Mouse (Mus musculus) yolk sac, embryonic 10.5 days (tissue): ENCODE measurements around the gene Prss50.
"Not testable (repeated sequence)": the region's sequence is repeated elsewhere in the genome, so short reads cannot be mapped to it uniquely, and the experiment has no call there.

Experiments used
- DNase-seq: peaks from one replicate; pipeline ENCODE4 v3.0.0-alpha.2; 2017; ENCODE audit warnings: low spot score

Prss50 gene

GRCm38 (mm10) chr9:110857781-110858472, at the start of gene Prss50:
Gene Prss50, plus strand, starts transcription at chr9:110857967.
- no peak for DNase-seq

- no peak for DNase-seq
Observed at GRCm38 (mm10) chr9:110810051-110810450, 47.7 kb upstream of the Prss50 start.

GRCm38 (mm10) chr9:110813789-110814188, 44.0 kb upstream of the Prss50 start, which contains the start of gene Prss44:
Gene Prss44, plus strand, starts transcription at chr9:110813994.
- no peak for DNase-seq

- not testable (repeated sequence) for DNase-seq
Observed at GRCm38 (mm10) chr9:110820546-110820945, 37.2 kb upstream of the Prss50 start.

GRCm38 (mm10) chr9:110821436-110821835, 36.3 kb upstream of the Prss50 start:
- no peak for DNase-seq

- DNase-seq, result no peak
Observed at GRCm38 (mm10) chr9:110825426-110825825, 32.3 kb upstream of the Prss50 start.

GRCm38 (mm10) chr9:110825832-110826231, 31.9 kb upstream of the Prss50 start:
- DNase-seq, result no peak

- no peak for DNase-seq
Observed at GRCm38 (mm10) chr9:110826390-110826789, 31.4 kb upstream of the Prss50 start, which contains the start of gene Prss43. Gene Prss43, plus strand, starts transcription at chr9:110826690.

GRCm38 (mm10) chr9:110833021-110833420, 24.7 kb upstream of the Prss50 start:
- no peak for DNase-seq

GRCm38 (mm10) chr9:110834411-110834810, 23.4 kb upstream of the Prss50 start, which contains the start of gene Prss45:
Gene Prss45, plus strand, starts transcription at chr9:110834588.
- no peak for DNase-seq

GRCm38 (mm10) chr9:110834961-110835360, 22.8 kb upstream of the Prss50 start:
- DNase-seq, result no peak

- DNase-seq, result no peak
Observed at GRCm38 (mm10) chr9:110836112-110836511, 21.7 kb upstream of the Prss50 start.

- no peak for DNase-seq
Observed at GRCm38 (mm10) chr9:110840905-110841304, 16.9 kb upstream of the Prss50 start.

- no peak for DNase-seq
Observed at GRCm38 (mm10) chr9:110841438-110841837, 16.3 kb upstream of the Prss50 start.

- no peak for DNase-seq
Observed at GRCm38 (mm10) chr9:110844206-110844605, 13.6 kb upstream of the Prss50 start, which contains the start of gene Prss46. Gene Prss46, plus strand, starts transcription at chr9:110844506.

GRCm38 (mm10) chr9:110849162-110849561, 8.6 kb upstream of the Prss50 start:
- no peak for DNase-seq

- DNase-seq, result no peak
Observed at GRCm38 (mm10) chr9:110855903-110856302, 1.9 kb upstream of the Prss50 start.

- DNase-seq, result no peak
Observed at GRCm38 (mm10) chr9:110856920-110857319, 847 bp upstream of the Prss50 start.

- no peak for DNase-seq
Observed at GRCm38 (mm10) chr9:110858523-110858922, 756 bp downstream of the Prss50 start.

GRCm38 (mm10) chr9:110858967-110859596, 1.3 kb downstream of the Prss50 start:
- DNase-seq, result no peak

GRCm38 (mm10) chr9:110871030-110871429, 13.3 kb downstream of the Prss50 start:
- no peak for DNase-seq

- DNase-seq, result no peak
Observed at GRCm38 (mm10) chr9:110873681-110874659, 16.2 kb downstream of the Prss50 start.
